Mouse (Mus musculus): Measurements from ENCODE around the gene Gm10643. TPM values are rescaled to one million over a fixed set of nuclear protein-coding genes. Genes with fewer than 3 reads are reported as not detected.

The Gm10643 gene
- polyA plus RNA-seq (2012; rRNA removed) = 2.0 and 2.9 TPM in 2 replicates

- no peak for DNase-seq (ENCODE audit: low read depth)
- TF ChIP-seq CTCF (IDR thresholded peaks at IDR 0.05; ENCODE audit: borderline replicate concordance, extremely low read depth, insufficient read depth, insufficient read length) (no peak), POLR2A (IDR thresholded peaks at IDR 0.05; ENCODE audit: borderline replicate concordance, extremely low read depth, insufficient read depth, insufficient read length, poor library complexity, severe bottlenecking) (no peak)
Measured at GRCm38 (mm10) chr8:84065037-84065436, at the start of gene Gm10643. Gene Gm10643, minus strand, starts transcription at chr8:84065137.

- TF ChIP-seq POLR2A (IDR thresholded peaks at IDR 0.05; ENCODE audit: borderline replicate concordance, extremely low read depth, insufficient read depth, insufficient read length, poor library complexity, severe bottlenecking) (no peak), CTCF (IDR thresholded peaks at IDR 0.05; ENCODE audit: borderline replicate concordance, extremely low read depth, insufficient read depth, insufficient read length) (no peak)
- no peak for DNase-seq (ENCODE audit: low read depth)
Measured at GRCm38 (mm10) chr8:84106216-84107040, 41.5 kb upstream of the Gm10643 start.

DNA sequence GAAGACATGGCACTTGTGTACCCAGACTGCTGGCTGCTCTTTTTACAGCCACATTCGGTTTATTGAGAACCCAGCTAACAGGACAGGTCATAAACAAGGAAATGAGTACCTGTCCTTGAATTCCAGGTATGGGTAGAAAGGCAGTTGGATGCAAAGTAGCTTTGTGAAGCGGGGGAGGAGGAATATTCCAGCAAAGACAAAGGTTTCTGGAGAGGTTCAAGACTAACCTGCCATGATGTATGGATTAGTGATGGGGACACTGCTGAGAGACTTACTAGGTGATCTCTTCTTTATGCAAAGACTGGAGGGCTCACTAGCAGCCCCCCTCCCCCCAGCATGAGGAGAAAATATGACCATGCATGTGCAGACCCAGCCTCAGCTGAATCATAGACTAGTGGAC, 40.7 kb upstream of the Gm10643 start:
- TF ChIP-seq POLR2A (IDR thresholded peaks at IDR 0.05; ENCODE audit: borderline replicate concordance, extremely low read depth, insufficient read depth, insufficient read length, poor library complexity, severe bottlenecking) (no peak), CTCF (IDR thresholded peaks at IDR 0.05; ENCODE audit: borderline replicate concordance, extremely low read depth, insufficient read depth, insufficient read length) (no peak)
- DNase-seq (ENCODE audit: low read depth) = no peak

- TF ChIP-seq POLR2A (IDR thresholded peaks at IDR 0.05; ENCODE audit: borderline replicate concordance, extremely low read depth, insufficient read depth, insufficient read length, poor library complexity, severe bottlenecking) (peak; percentile 71; the same call in 1 of the 2 replicates), CTCF (IDR thresholded peaks at IDR 0.05; ENCODE audit: borderline replicate concordance, extremely low read depth, insufficient read depth, insufficient read length) (no peak)
- peak; percentile 100 for DNase-seq (ENCODE audit: low read depth)
Measured at GRCm38 (mm10) chr8:84104697-84105609, 40.0 kb upstream of the Gm10643 start, which contains the start of gene Dcaf15. Gene Dcaf15, minus strand, starts transcription at chr8:84104768.

DNA sequence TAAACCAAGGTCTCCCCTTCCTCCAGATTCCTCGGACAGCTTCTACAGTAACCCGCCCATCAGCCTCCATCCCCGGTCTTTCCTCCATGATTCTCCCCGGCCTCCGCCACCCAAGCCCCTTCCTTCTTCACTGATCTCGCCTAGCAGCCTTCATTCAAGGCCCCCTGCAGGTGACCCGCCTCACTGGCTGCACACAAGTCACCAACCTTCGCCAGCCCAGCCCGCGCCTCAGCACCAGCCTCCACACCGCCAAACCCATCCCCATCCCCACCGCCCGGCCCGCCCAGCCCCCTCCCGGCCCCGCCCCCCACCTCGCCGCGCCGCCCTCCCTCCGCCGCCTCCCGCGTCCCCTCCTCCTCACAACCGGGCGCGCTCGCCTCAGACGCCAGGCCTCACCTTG, 39.3 kb upstream of the Gm10643 start:
- peak; percentile 89 for DNase-seq (ENCODE audit: low read depth)
- TF ChIP-seq POLR2A (IDR thresholded peaks at IDR 0.05; ENCODE audit: borderline replicate concordance, extremely low read depth, insufficient read depth, insufficient read length, poor library complexity, severe bottlenecking) (no peak), CTCF (IDR thresholded peaks at IDR 0.05; ENCODE audit: borderline replicate concordance, extremely low read depth, insufficient read depth, insufficient read length) (peak; percentile 37; the same call in 1 of the 2 replicates)

- DNase-seq (ENCODE audit: low read depth) = peak; percentile 13
- TF ChIP-seq CTCF (IDR thresholded peaks at IDR 0.05; ENCODE audit: borderline replicate concordance, extremely low read depth, insufficient read depth, insufficient read length) (no peak), POLR2A (IDR thresholded peaks at IDR 0.05; ENCODE audit: borderline replicate concordance, extremely low read depth, insufficient read depth, insufficient read length, poor library complexity, severe bottlenecking) (no peak)
Measured at GRCm38 (mm10) chr8:84103601-84104000, 38.7 kb upstream of the Gm10643 start.

- no peak for DNase-seq (ENCODE audit: low read depth)
- TF ChIP-seq POLR2A (IDR thresholded peaks at IDR 0.05; ENCODE audit: borderline replicate concordance, extremely low read depth, insufficient read depth, insufficient read length, poor library complexity, severe bottlenecking) = no peak
- TF ChIP-seq CTCF (IDR thresholded peaks at IDR 0.05; ENCODE audit: borderline replicate concordance, extremely low read depth, insufficient read depth, insufficient read length) = no peak
Measured at GRCm38 (mm10) chr8:84101476-84102270, 36.7 kb upstream of the Gm10643 start.

GRCm38 (mm10) chr8:84098376-84098775, 33.4 kb upstream of the Gm10643 start:
- DNase-seq (ENCODE audit: low read depth) = no peak
- TF ChIP-seq POLR2A (IDR thresholded peaks at IDR 0.05; ENCODE audit: borderline replicate concordance, extremely low read depth, insufficient read depth, insufficient read length, poor library complexity, severe bottlenecking) (no peak), CTCF (IDR thresholded peaks at IDR 0.05; ENCODE audit: borderline replicate concordance, extremely low read depth, insufficient read depth, insufficient read length) (no peak)

DNA sequence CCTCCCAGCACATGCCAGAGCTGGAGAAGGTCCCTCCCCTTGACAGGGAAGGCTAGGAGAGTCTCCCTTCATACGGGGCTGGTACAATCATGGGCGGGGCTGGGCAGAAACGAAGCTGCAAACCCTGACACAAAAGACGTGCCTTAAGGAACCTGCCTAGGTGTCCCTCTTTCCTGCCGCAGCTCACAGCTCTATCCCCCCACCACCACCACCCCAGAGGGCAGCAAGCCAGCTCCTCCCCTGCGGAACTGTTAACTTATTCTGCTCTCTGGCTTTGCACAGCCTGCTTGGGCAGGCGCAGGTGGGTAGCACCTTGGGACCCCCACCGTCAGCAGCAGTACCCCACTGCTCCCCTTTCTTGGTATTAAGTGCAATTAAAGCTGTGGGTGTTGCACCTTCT, 31.1 kb upstream of the Gm10643 start:
- TF ChIP-seq CTCF (IDR thresholded peaks at IDR 0.05; ENCODE audit: borderline replicate concordance, extremely low read depth, insufficient read depth, insufficient read length) (no peak), POLR2A (IDR thresholded peaks at IDR 0.05; ENCODE audit: borderline replicate concordance, extremely low read depth, insufficient read depth, insufficient read length, poor library complexity, severe bottlenecking) (no peak)
- no peak for DNase-seq (ENCODE audit: low read depth)

DNA sequence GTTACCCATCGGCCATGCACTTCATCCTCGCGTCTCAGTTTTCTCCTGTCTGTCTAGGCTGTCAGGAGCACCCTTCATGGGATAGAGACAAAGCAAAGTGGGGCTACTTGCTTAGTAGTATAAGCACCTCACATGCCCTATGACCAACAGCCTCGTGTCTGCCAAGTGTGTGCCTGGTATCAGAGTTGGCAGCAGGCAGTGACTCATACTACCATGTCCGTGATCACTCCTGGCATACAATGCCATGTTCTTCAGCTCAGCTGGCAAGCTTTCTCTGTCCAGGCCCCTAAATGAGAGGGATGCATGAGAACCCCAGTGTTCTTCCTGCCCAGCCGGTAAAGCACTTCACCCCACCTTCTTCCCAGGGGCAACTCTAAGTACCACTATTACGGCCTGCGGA, 25.6 kb upstream of the Gm10643 start:
- no peak for TF ChIP-seq CTCF (IDR thresholded peaks at IDR 0.05; ENCODE audit: borderline replicate concordance, extremely low read depth, insufficient read depth, insufficient read length)
- TF ChIP-seq POLR2A (IDR thresholded peaks at IDR 0.05; ENCODE audit: borderline replicate concordance, extremely low read depth, insufficient read depth, insufficient read length, poor library complexity, severe bottlenecking) = no peak
- DNase-seq (ENCODE audit: low read depth) = no peak
